Mouse (Mus musculus) neural tube, embryonic 15.5 days (tissue): ENCODE measurements around the gene Kif7. TPM values are rescaled to one million over a fixed set of nuclear protein-coding genes. Genes with fewer than 3 reads are reported as not detected.
A peak's percentile ranks its signal among the peaks of the same experiment; 100 is the strongest.

Source experiments
- ATAC-seq: fragments of 200-750 bp; cut with Nextera tagmentation; 2 replicates; pipeline ENCODE4 v1.8.0; 2017; ENCODE audit warnings: mild to moderate bottlenecking, moderate TSS enrichment, moderate library complexity; ENCODE audit not compliant: low FRiP score
- H3K27ac ChIP-seq: fragments of 300-500 bp; sonication (generic); replicated peaks from 2 replicates; pipeline ENCODE4 v1.5.1; 2015; ENCODE audit warnings: mild to moderate bottlenecking, inconsistent platforms
- H3K27me3 ChIP-seq: fragments of 300-500 bp; sonication (generic); replicated peaks from 2 replicates; pipeline ENCODE4 v1.6.1; 2015; ENCODE audit warnings: inconsistent platforms
- H3K36me3 ChIP-seq: fragments of 300-500 bp; sonication (generic); 2 replicates; pipeline ENCODE4 v1.6.1; 2015; ENCODE audit warnings: inconsistent platforms
- H3K4me1 ChIP-seq: fragments of 300-500 bp; sonication (generic); 2 replicates; pipeline ENCODE4 v1.6.1; 2015; ENCODE audit warnings: inconsistent platforms
- H3K4me2 ChIP-seq: fragments of 300-500 bp; sonication (generic); 2 replicates; pipeline ENCODE4 v1.6.1; 2015; ENCODE audit warnings: inconsistent platforms, mild to moderate bottlenecking, moderate library complexity
- H3K4me3 ChIP-seq: fragments of 300-500 bp; sonication (generic); replicated peaks from 2 replicates; pipeline ENCODE4 v1.5.1; 2015; ENCODE audit warnings: mild to moderate bottlenecking, inconsistent platforms
- H3K9ac ChIP-seq: fragments of 300-500 bp; sonication (generic); replicated peaks from 2 replicates; pipeline ENCODE4 v1.6.1; 2015; ENCODE audit warnings: mild to moderate bottlenecking, inconsistent platforms
- H3K9me3 ChIP-seq: fragments of 300-500 bp; sonication (generic); replicated peaks from 2 replicates; pipeline ENCODE4 v1.6.1; 2016; ENCODE audit warnings: inconsistent platforms
- WGBS: fragments of 180-500 bp; shearing (Covaris S2); methylation state at CpG from one replicate; pipeline ENCODE4 v1.1.7; 2015; ENCODE audit warnings: mixed read lengths; 5-methylcytosine and 5-hydroxymethylcytosine counted together
- polyA plus RNA-seq: library from polyadenylated mRNA; unstranded; fragments of >200 nt; fragmentation: Nextera tagmentation; extraction: Ambion mirVana; gene quantifications from 2 replicates; pipeline ENCODE4 v1.2.1, GENCODE M21; 2015

Kif7 gene
- polyA plus RNA-seq, 1 experiment from 2014 or later = 1.6 TPM

GRCm38 (mm10) chr7:79659578-79660290 lies 55.8 kb downstream of the Kif7 start, which contains the start of gene Ticrr:
TSS of gene Ticrr (plus strand) at chr7:79660196.
- Histone ChIP-seq H3K9ac (peak within 1 kb of the TSS; percentile 42), H3K4me1 (peaks cover 15% of the 10 kb centered on the region), H3K36me3 (no peaks in the 10 kb centered on the region), H3K27me3 (no peaks in the 10 kb centered on the region; the same call in 1 of the 2 replicates), H3K4me2 (peak within 1 kb of the TSS; percentile 100), H3K4me3 (peak within 1 kb of the TSS; percentile 87), H3K27ac (no peak within 1 kb of the TSS), H3K9me3 (no peaks in the 10 kb centered on the region)
- WGBS = under 1% methylated on average over 39 of the region's 39 CpGs
- ATAC-seq = peak; percentile 100

- no peak for ATAC-seq
- H3K9ac ChIP-seq = no peak overlapping the region
- peaks cover 3% of the 10 kb centered on the region for H3K4me1 ChIP-seq
- no peaks in the 10 kb centered on the region for H3K36me3 ChIP-seq
- no peak overlapping the region for H3K4me3 ChIP-seq
- no peaks in the 10 kb centered on the region for H3K9me3 ChIP-seq
- no peak overlapping the region for H3K27ac ChIP-seq
- no peaks in the 10 kb centered on the region for H3K27me3 ChIP-seq
- WGBS = 27% methylated on average over 1 of the region's 1 CpGs
- H3K4me2 ChIP-seq = no peak overlapping the region
These were observed 60.9 kb downstream of the Kif7 start for GRCm38 (mm10) chr7:79654586-79654985.

GRCm38 (mm10) chr7:79654185-79654584 lies 61.3 kb downstream of the Kif7 start:
- 67% methylated on average over 1 of the region's 1 CpGs for WGBS
- no peak for ATAC-seq
- no peak overlapping the region for H3K27ac ChIP-seq

GRCm38 (mm10) chr7:79649005-79649404 lies 66.5 kb downstream of the Kif7 start:
- Histone ChIP-seq H3K27ac (no peak overlapping the region), H3K4me3 (no peak overlapping the region), H3K4me2 (no peak overlapping the region), H3K36me3 (no peaks in the 10 kb centered on the region), H3K9me3 (no peaks in the 10 kb centered on the region), H3K27me3 (no peaks in the 10 kb centered on the region), H3K9ac (no peak overlapping the region), H3K4me1 (no peaks in the 10 kb centered on the region)
- ATAC-seq = no peak
- WGBS = 5% methylated on average over 3 of the region's 3 CpGs

More at GRCm38 (mm10) chr7:79654185-79654584, 61.3 kb downstream of the Kif7 start:
- H3K4me2 ChIP-seq = no peak overlapping the region
- H3K36me3 ChIP-seq = no peaks in the 10 kb centered on the region
- no peaks in the 10 kb centered on the region for H3K4me1 ChIP-seq
- H3K9me3 ChIP-seq = no peaks in the 10 kb centered on the region
- H3K4me3 ChIP-seq = no peak overlapping the region
- H3K9ac ChIP-seq = no peak overlapping the region
- no peaks in the 10 kb centered on the region for H3K27me3 ChIP-seq

Other genes starting within 250 kb of the Kif7 start
- gene Polg, start 249.4 kb downstream of the Kif7 start, polyA plus RNA-seq = 24.2 and 25.0 TPM in 2 replicates
- gene Rhcg, start 98.1 kb downstream of the Kif7 start, polyA plus RNA-seq = 5.4 and 6.5 TPM in 2 replicates
- 1.4 and 3.2 TPM in 2 replicates for gene Ticrr, start 55.5 kb downstream of the Kif7 start, polyA plus RNA-seq
- gene Plin1, start 17.2 kb upstream of the Kif7 start, polyA plus RNA-seq = 0.05 TPM in 1 of 2 replicates, not detected in the other
- gene Pex11a, start 27.4 kb upstream of the Kif7 start, polyA plus RNA-seq = 11.7 and 12.7 TPM in 2 replicates
- 0.19 and 0.34 TPM in 2 replicates for gene Wdr93, start 27.4 kb upstream of the Kif7 start, polyA plus RNA-seq
- not detected in 2 replicates for gene Mesp1, start 78.1 kb upstream of the Kif7 start, polyA plus RNA-seq
- gene Mesp2, start 95.0 kb upstream of the Kif7 start, polyA plus RNA-seq = 1.2 and 1.6 TPM in 2 replicates
- gene Anpep, start 145.3 kb upstream of the Kif7 start, polyA plus RNA-seq = 6.2 and 10.4 TPM in 2 replicates
- 42.8 and 48.4 TPM in 2 replicates for gene Ap3s2, start 204.9 kb upstream of the Kif7 start, polyA plus RNA-seq
- 19.8 and 22.2 TPM in 2 replicates for gene Arpin, start 219.6 kb upstream of the Kif7 start, polyA plus RNA-seq